Mouse (Mus musculus) ES-E14 (cell line): ENCODE data around the gene Tspan32. TPM values are rescaled to one million over a fixed set of nuclear protein-coding genes. Genes with fewer than 3 reads are reported as not detected.
A peak's percentile ranks its signal among the peaks of the same experiment; 100 is the strongest.

Experiments used
- DNase-seq: peaks from one replicate; pipeline ENCODE4 v3.0.0-alpha.2; 2013; ENCODE audit warnings: low read depth, low spot score
- H3K27ac ChIP-seq: 2 replicates; pipeline ENCODE4 v1.5.1; 2012; ENCODE audit warnings: low read depth, mild to moderate bottlenecking, low read length, moderate library complexity, mixed read lengths; ENCODE audit not compliant: poor library complexity, insufficient read depth, severe bottlenecking
- H3K36me3 ChIP-seq: 2 replicates; pipeline ENCODE4 v1.6.1; 2012; ENCODE audit warnings: mild to moderate bottlenecking, low read length, moderate library complexity, mixed read lengths; ENCODE audit not compliant: control insufficient read depth, poor library complexity, insufficient read depth, severe bottlenecking
- H3K4me1 ChIP-seq, 2 experiments: fragments of 150-350 bp in 1 of 2; sonication (generic) in 1 of 2; 2 replicates each; pipeline ENCODE4 v1.6.1; 2012; ENCODE audit warnings: low read length in 2 of 2, mild to moderate bottlenecking in 1 of 2, mixed read lengths in 1 of 2; ENCODE audit not compliant: control insufficient read depth in 2 of 2, insufficient read depth in 2 of 2, poor library complexity in 1 of 2
- H3K4me3 ChIP-seq, 2 experiments: fragments of 150-350 bp in 1 of 2; sonication (generic) in 1 of 2; 2 replicates each; pipeline ENCODE4 v1.5.1; 2012; ENCODE audit warnings: low read length in 2 of 2, low read depth in 1 of 2, mild to moderate bottlenecking in 1 of 2, mixed read lengths in 1 of 2; ENCODE audit not compliant: insufficient read depth in 1 of 2, poor library complexity in 1 of 2, severe bottlenecking in 1 of 2
- H3K9ac ChIP-seq: 2 replicates; pipeline ENCODE4 v1.6.1; 2012; ENCODE audit warnings: low read depth, mild to moderate bottlenecking, low read length, mixed read lengths; ENCODE audit not compliant: poor library complexity, insufficient read depth, severe bottlenecking
- H3K9me3 ChIP-seq: fragments of 150-350 bp; sonication (generic); 2 replicates; pipeline ENCODE4 v1.6.1; 2012; ENCODE audit warnings: low read depth, mild to moderate bottlenecking, low read length; ENCODE audit not compliant: control insufficient read depth, insufficient read depth
- CHD2 ChIP-seq: IDR thresholded peaks from 2 replicates; pipeline ENCODE4 v1.6.1; 2014; ENCODE audit warnings: mild to moderate bottlenecking, low read depth, low read length, inconsistent platforms
- HCFC1 ChIP-seq: IDR thresholded peaks from 2 replicates; pipeline ENCODE4 v1.6.1; 2012; ENCODE audit warnings: low read length, inconsistent platforms, borderline replicate concordance; ENCODE audit not compliant: insufficient read depth
- ZC3H11A ChIP-seq: IDR thresholded peaks from 2 replicates; pipeline ENCODE4 v1.6.1; 2012; ENCODE audit warnings: low read depth, mild to moderate bottlenecking, inconsistent platforms, low read length, borderline replicate concordance
- in situ Hi-C, 2 experiments: fragments of 600-800 bp; cut with MboI; formaldehyde crosslinking; loops; one replicate each; pipeline ENCODE4 v1.15.1; 2025; ENCODE audit warnings: low sequenced_read_pairs in 2 of 2, inconsistent platforms in 1 of 2; ENCODE audit not compliant: unreplicated experiment in 2 of 2
- total RNA-seq: library from RNA; depleted of rRNA; stranded (reverse); fragments of 300-350 nt; gene quantifications from 2 replicates; pipeline ENCODE4 v1.2.3, GENCODE M21; 2012; rRNA removed

The Tspan32 gene
- total RNA-seq, 1 experiment: 4.3 TPM

DNA sequence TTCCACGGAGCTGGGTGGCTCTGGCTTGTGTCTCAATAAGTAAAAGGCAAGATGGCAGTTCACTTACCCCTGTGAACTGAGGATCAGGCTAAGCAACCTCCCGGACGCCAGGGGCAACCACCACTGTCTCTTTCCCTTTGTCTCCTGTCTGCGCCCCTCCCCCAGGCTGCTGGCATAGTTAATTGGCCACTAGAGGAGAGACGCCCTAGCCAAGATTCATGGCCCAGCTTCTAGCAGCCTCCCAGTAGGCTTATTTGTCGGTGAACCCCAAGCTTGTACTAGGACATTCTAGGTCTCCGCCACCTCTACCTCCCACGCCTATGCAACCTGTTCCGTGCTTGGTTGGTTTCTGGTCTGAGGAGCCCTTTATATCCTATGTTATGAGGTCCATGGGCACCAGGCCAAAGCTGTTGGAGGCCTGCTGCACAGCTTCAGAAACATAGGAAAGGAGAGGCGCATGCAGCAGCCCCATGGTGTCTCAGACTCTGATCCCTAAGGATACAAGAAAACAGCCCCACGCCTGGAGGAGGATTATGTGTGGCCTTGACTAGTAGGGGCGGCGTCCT lies 63.6 kb downstream of the Tspan32 start:
- Histone ChIP-seq H3K36me3 (peaks cover 51% of the 10 kb centered on the region), H3K27ac (peak overlapping the region; percentile 89), H3K9ac (peak overlapping the region; percentile 78), H3K4me1 (peaks cover 0 to 15% of the 10 kb centered on the region in 2 experiments; a peak in 1 of 4 replicates), H3K9me3 (no peaks in the 10 kb centered on the region), H3K4me3 (peak overlapping the region; percentile 59 to 60)
- no peak for TF ChIP-seq HCFC1
- in situ Hi-C loops: no loop called here
- no peak for DNase-seq

- H3K4me3 ChIP-seq: peak within 1 kb of the TSS; percentile 75 to 76
- in situ Hi-C loops: no loop called here
- peaks cover 45% of the 10 kb centered on the region for H3K36me3 ChIP-seq
These were observed 64.2 kb downstream of the Tspan32 start, which contains the start of gene Tssc4 for GRCm38 (mm10) chr7:143068882-143069591. Gene Tssc4, plus strand, starts transcription at chr7:143069249.

More at GRCm38 (mm10) chr7:143068882-143069591, 64.2 kb downstream of the Tspan32 start, which contains the start of gene Tssc4:
- peaks cover 0 to 15% of the 10 kb centered on the region in 2 experiments; a peak in 1 of 4 replicates for H3K4me1 ChIP-seq
- H3K9ac ChIP-seq: peak within 1 kb of the TSS; percentile 83
- TF ChIP-seq HCFC1 (peak; percentile 98), CHD2 (peak; percentile 90; the same call in 1 of the 2 replicates), ZC3H11A (no peak)
- H3K27ac ChIP-seq: peak within 1 kb of the TSS; percentile 89
- peak; percentile 100 for DNase-seq
- no peaks in the 10 kb centered on the region for H3K9me3 ChIP-seq

Other genes with a start within 250 kb of the Tspan32 start
- gene Th, start 73.9 kb upstream of the Tspan32 start, total RNA-seq: 0.80 TPM in 1 of 2 replicates, not detected in the other
- 5.4 and 7.5 TPM in 2 replicates for gene Ascl2, start 35.8 kb upstream of the Tspan32 start, total RNA-seq
- gene Cd81, start 47.7 kb downstream of the Tspan32 start, total RNA-seq: 403 and 951 TPM in 2 replicates
- gene Tssc4, start 64.2 kb downstream of the Tspan32 start, total RNA-seq: 51.0 and 64.3 TPM in 2 replicates
- gene Trpm5, start 89.6 kb downstream of the Tspan32 start, total RNA-seq: 1.0 TPM in 2 replicates
- 0.22 and 0.42 TPM in 2 replicates for gene Kcnq1, start 101.3 kb downstream of the Tspan32 start, total RNA-seq